Mouse (Mus musculus): ENCODE data around the gene Gnas.
"Not testable (repeated sequence)": the region's sequence is repeated elsewhere in the genome, so short reads cannot be mapped to it uniquely, and the experiment has no call there.

Gene Gnas

GRCm38 (mm10) chr2:174294457-174294856, 10.3 kb downstream of the Gnas start:
- no peak for DNase-seq (ENCODE audit: low spot score)

GRCm38 (mm10) chr2:174295175-174295899, 11.2 kb downstream of the Gnas start:
- DNase-seq (ENCODE audit: low spot score) = peak; percentile 96

- peak; percentile 60 for DNase-seq (ENCODE audit: low spot score)
Measured at GRCm38 (mm10) chr2:174295900-174296465, 11.9 kb downstream of the Gnas start.

- peak; percentile 77 for DNase-seq (ENCODE audit: low spot score)
Measured at GRCm38 (mm10) chr2:174297086-174297571, 13.0 kb downstream of the Gnas start.

GRCm38 (mm10) chr2:174297851-174298250, 13.7 kb downstream of the Gnas start:
- DNase-seq (ENCODE audit: low spot score) = no peak

DNA sequence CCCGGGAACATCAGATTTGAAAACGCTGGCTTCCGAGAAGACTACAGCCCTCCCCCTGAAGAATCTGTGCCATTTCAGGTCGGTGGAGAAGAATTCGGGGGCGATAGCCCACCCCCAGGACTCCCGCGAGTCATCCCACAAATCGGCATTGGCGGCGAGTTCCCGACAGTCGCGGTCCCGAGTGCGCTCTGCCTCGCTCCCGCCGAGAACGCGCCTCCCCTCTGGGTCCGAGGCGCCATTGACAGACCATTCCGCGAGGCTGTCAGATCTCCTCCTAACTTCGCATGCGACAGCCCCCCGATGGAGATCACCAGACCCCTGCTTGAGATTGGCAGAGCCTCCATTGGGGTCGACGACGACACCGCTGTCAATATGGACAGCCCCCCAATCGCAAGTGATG, 14.4 kb downstream of the Gnas start:
- no peak for DNase-seq (ENCODE audit: low spot score)

DNA sequence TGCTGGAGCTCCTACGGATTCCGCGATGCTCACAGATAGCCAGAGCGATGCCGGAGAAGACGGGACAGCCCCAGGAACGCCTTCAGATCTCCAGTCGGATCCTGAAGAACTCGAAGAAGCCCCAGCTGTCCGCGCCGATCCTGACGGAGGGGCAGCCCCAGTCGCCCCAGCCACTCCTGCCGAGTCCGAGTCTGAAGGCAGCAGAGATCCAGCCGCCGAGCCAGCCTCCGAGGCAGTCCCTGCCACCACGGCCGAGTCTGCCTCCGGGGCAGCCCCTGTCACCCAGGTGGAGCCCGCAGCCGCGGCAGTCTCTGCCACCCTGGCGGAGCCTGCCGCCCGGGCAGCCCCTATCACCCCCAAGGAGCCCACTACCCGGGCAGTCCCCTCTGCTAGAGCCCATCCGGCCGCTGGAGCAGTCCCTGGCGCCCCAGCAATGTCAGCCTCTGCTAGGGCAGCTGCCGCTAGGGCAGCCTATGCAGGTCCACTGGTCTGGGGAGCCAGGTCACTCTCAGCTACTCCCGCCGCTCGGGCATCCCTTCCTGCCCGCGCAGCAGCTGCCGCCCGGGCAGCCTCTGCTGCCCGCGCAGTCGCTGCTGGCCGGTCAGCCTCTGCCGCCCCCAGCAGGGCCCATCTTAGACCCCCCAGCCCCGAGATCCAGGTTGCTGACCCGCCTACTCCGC, 15.1 kb downstream of the Gnas start:
- DNase-seq (ENCODE audit: low spot score) = no peak

DNA sequence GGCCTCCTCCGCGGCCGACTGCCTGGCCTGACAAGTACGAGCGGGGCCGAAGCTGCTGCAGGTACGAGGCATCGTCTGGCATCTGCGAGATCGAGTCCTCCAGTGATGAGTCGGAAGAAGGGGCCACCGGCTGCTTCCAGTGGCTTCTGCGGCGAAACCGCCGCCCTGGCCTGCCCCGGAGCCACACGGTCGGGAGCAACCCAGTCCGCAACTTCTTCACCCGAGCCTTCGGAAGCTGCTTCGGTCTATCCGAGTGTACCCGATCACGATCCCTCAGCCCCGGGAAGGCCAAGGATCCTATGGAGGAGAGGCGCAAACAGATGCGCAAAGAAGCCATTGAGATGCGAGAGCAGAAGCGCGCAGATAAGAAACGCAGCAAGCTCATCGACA, 15.6 kb downstream of the Gnas start:
- no peak for DNase-seq (ENCODE audit: low spot score)

DNA sequence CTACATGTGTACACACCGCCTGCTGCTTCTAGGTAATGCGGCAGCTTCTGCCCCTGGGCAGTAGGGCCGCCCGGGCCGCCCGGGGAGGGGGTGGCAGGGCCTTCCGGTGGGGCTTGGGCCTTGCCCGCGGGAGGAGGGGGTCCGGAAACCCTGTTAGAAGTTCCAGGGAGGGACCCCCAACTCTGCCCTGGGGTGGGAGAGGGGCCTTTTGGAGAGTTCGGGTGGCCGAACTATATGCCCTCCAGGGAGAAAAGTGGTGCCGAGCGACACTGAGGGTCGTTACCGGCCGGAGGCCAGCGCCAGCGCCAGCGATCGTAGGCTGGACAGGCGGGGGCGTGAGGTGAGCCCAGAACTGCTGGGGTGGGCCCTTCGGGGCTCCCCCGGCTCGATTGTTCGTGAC, 16.1 kb downstream of the Gnas start:
- DNase-seq (ENCODE audit: low spot score) = no peak

DNA sequence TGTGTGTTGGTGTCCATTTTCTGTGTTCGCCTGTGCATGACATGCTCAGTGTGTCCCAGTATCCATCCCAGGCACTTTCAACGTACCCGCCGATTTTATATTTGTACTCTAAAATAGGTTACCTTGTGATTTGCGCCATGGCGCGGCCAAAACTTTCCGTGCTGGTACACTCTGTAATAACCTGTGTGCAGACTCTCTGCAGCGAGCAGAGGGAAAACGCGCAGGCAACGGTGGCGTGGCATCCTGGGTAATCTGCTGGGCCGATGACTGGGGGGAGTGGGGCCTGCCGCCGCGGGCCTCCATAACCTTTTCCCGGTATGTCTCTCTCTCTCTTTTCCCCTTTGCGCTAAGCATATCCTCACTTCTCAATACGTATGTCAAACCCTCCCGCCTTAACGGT, 16.5 kb downstream of the Gnas start:
- DNase-seq (ENCODE audit: low spot score) = no peak

DNA sequence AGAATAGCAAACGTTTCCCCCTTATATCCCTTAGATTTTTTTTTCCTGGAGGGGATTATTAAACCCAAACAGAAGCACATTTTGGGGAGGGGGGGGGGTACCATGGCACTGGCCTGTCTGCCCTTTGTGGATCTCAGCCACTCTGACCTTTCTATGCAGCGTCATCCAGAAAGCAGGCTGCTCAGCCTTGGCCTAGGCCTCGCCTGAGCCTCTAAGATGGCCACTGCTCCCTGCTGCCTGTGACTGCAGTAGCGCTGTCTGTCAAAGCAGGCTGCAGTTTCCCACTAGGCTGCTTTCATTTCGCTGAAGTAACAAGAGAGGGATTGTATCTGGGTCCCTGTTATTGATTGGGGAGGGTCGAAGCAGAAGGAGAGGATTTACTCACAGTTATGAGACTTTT, 18.4 kb downstream of the Gnas start:
- DNase-seq (ENCODE audit: low spot score) = no peak

GRCm38 (mm10) chr2:174305646-174306045, 21.5 kb downstream of the Gnas start:
- peak; percentile 95 for DNase-seq (ENCODE audit: low spot score)

DNA sequence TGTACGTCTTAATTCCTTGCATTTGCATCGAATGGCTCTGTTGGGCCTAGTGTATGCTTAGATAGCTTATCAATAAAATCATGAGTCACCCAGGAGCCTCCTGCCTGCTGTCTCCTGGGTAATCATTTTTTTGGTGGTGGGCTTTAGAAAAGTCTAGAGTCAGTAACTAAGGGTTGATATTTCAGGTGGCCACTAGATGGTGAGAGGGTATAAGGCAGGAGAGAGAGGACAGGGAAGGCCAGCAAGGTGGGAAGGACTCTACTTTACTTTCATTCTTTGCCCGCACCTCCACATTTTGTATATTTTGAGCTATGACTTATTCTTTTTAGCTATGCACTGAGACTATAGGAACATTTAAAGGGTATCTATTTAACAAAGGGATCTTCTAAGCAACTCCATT, 23.8 kb downstream of the Gnas start:
- DNase-seq (ENCODE audit: low spot score) = no peak

GRCm38 (mm10) chr2:174310913-174311514, 26.9 kb downstream of the Gnas start:
- DNase-seq (ENCODE audit: low spot score) = peak; percentile 85

DNA sequence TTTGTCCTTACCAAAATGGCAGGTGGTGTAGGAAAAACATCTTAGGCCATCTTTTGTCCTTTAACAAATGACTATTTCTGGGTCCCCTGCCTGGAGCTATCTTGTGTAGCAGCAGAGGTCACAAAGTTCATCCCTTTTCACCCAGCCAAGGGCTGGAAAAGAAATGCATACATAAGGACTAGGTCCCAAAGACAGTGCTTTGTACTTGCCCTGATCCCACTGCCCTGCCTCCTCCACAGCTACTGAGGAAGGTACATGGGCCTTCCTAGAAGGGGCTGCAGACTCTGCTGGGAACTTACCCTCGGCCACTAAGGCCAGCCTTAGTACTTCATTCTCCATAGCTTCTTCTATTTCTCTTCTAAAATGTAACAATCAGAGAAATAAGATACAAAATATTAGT, 27.5 kb downstream of the Gnas start:
- DNase-seq (ENCODE audit: low spot score) = no peak

DNA sequence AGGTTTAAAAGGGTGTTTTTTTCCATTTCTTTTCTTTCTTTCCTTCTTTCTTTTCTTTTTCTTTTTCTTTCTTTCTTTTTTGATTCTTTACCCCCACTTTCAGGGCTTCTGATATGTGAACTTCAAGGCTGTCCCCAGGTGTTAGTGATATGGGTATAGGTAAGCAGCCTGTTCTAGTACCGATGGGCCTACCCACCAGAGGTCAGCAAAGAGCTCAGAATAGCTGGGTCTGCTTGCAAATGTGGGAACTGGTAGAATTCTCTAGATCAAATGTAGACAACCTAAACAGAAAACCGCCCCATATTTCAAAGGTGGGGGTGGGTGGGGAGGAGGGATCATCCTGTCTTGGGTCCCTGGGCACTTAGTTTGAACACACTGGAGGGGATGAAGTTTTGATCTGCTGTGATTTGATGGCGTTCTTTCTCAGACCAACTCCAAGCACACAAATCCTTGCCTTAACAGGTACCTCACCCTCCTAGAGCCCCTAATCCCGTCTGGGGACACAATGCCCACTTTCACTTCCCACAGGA, 28.1 kb downstream of the Gnas start:
- peak; percentile 84 for DNase-seq (ENCODE audit: low spot score)

DNA sequence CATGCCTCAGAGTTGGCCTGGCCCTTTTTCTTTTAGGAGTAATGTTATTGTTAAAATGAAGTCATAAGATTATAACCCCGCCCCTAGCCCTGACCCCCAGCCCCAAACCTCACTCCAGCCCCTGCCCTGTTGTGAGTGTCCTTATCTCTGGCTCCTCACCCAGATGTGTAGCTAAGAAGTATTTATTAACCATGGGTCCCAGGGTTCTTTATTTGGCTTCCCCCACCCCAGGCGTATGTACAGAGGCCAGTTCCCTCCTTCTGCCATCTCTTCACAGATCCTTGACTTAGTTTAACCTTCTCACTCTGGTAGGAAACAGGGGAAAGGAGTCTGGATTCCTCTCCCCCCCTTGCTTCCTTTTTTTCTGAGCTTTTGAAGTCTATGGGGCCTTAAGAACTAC, 28.5 kb downstream of the Gnas start:
- no peak for DNase-seq (ENCODE audit: low spot score)

- not testable (repeated sequence) for DNase-seq (ENCODE audit: low spot score)
Measured at GRCm38 (mm10) chr2:174315445-174315844, 31.3 kb downstream of the Gnas start.

DNA sequence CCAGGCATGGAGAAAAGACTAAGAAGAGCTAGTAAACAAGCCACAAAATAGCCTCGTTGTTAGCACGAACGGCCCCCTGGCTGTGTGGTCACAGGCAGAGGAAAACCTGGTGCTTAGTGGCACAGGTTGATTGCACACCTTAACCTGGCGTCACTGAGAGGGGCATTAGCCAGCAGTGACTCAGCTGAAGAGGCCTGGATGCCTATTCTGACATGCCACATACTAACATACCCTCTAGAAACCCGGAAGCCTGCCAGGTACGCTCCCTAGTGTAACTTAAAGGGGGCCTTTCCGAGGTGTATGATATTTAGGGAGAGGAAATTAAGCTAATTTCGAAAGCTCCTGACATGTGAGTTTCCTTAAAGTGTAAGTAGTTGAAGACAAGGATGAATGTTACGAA, 32.5 kb downstream of the Gnas start:
- no peak for DNase-seq (ENCODE audit: low spot score)

DNA sequence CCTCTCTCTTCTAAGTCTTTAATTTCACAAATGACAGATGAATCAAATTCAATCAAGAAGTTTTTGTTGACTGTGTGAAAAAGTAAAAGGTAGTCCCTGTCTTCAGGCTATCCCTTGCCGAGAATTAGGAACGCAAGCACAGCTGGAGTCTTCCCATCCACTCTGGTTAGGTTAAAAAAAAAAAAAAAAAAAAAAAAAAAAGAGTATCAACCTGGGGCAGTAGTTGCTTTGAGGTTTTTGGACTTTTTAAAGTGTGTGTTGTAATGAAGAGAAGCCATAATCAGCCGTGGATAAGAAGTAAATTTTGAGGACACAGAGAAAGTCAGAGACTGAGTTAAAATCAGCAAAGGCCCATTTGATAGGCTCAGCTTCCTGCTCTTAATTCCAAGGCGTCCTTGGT, 41.9 kb downstream of the Gnas start:
- no peak for DNase-seq (ENCODE audit: low spot score)

- DNase-seq (ENCODE audit: low spot score) = no peak
Measured at GRCm38 (mm10) chr2:174326481-174326880, 42.4 kb downstream of the Gnas start.

DNA sequence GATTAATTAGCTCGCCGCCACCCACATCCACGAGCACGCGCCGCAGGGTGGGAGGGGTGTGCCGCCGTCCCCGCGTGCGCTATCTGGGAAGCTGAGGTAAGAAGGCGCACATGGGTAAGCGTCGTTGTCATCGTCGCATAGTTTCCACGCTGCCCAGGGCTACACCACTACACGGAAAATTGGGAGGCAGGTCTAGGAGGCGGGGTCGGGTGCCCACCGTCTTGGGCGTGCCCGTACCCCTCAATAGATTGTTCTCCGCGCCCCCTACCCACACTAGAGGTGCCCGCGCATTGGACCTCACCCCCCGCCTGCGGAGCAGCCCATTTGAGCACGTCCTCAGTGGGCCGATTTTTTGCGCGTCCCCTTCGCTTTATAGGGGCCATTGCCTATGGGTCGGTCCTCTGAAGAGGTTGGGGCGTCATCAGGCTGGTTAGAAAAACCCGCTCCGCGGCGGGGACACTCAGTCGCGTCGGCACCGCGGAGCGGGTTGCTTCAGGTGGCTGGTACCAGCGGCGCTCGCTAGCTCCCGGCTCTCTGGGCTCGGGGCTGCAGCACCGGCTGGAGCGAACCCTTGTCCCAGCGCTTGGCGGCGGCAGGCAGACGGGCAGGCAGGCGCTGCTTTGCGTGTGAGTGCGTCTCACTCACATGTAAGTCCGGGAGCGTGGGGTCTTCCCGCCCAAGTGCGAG, 43.3 kb downstream of the Gnas start:
- DNase-seq (ENCODE audit: low spot score) = peak; percentile 87
